Mouse (Mus musculus) retina, postnatal 7 days (tissue): ENCODE measurements at regions not wholly inside any gene's neighbourhood (a gene's known extent, or its start where the extent isn't known, plus 50 kb on each side); places are given as distances from the start of the nearest gene placed in this dataset.

ENCODE experiments used
- DNase-seq: peaks from one replicate; pipeline ENCODE4 v3.0.0-alpha.2; 2012; ENCODE audit warnings: low read depth, low spot score

DNA sequence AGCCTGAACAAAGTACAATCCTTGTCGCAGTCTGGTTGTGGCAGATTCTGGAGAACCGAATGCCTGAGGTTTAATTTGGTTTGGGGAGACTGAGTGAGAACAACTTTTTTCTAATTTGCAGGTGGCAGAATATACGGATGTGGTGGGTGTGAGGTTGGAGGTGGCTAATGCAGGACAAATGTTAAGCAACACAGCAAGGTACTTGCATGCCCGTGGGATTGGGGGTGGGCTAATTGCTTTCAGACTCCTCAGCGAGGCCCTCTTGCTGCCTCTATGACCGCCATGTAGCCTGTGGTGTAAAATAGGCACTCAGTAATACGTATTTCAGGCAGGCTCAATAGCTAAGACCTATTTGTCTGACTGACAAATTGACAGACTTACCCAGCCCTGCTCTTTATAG, 109.4 kb upstream of the Frg1 start:
- no peak for DNase-seq

DNA sequence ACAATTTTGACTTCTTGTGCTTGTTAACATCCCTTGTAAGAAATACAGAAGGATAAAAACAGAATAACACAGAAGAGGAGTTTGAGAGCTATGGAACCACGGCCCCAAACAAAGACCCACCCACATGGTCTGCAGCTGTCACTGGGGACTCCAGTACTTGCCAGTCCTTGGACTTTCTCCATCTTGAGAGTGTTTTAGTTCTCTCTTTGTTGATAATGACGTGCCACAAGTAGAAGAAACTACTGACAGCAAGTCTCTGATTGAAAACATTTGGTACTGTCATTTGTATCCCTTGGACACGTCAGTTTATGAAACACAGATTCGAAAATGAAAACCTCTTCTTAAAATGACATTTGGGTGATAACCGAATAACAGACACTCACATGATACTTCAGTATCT, 68.3 kb upstream of the Frg1 start:
- DNase-seq: no peak

DNA sequence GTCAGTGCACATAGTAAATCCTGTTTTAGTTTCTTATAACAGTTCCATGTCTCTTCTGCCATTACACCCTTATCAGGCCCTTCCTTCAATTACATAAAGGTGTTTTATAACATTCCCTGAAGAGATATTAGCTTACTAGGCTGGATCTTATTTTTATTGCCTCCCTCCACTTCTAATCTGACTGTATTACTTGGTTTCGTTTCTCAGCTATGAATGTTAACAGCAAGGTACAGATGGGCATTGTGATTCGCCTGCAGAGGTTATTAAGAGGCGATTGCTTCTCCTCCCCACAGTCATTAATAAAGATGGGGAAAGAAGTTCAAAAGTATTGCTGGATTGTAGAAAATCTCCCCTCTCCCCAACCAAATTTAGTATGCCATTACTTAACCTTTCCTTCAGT, 66.4 kb upstream of the Frg1 start:
- DNase-seq: no peak

- no peak for DNase-seq
Measured at GRCm38 (mm10) chr8:41472992-41473699, 56.3 kb upstream of the Frg1 start.

DNA sequence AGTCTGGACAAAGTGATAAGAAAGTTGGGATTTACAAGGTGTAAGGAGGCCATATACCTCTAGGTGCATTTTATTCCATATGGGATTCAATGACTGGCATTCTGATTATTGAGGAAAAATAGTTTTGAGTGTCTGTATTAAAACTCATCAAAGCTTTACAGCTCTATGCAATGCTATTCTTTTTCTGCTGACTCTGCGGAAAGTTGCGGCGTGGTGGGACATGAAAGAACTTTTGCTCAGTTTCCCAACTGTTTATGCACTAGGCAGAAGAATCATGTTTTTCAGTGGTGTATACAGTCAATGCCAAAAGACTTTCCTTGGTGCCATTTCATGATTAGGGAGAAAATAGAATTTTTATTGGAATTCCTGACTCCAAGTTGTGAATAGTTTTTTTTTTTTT, 55.4 kb upstream of the Frg1 start:
- no peak for DNase-seq
